Mouse (Mus musculus) forebrain, embryonic 10.5 days (tissue): ENCODE results near the gene Gm7544. TPM values are rescaled to one million over a fixed set of nuclear protein-coding genes. Genes with fewer than 3 reads are reported as not detected.
"Not testable (repeated sequence)": the region's sequence is repeated elsewhere in the genome, so short reads cannot be mapped to it uniquely, and the experiment has no call there.

ENCODE experiments used
- DNase-seq: peaks from one replicate; pipeline ENCODE4 v3.0.0-alpha.2; 2017; ENCODE audit warnings: low spot score; ENCODE audit errors: extremely low spot score
- H3K27ac ChIP-seq: fragments of 300-500 bp; sonication (generic); 2 replicates; pipeline ENCODE4 v1.5.1; 2016; ENCODE audit warnings: mild to moderate bottlenecking
- H3K27me3 ChIP-seq: fragments of 300-500 bp; sonication (generic); 2 replicates; pipeline ENCODE4 v1.6.1; 2016; ENCODE audit warnings: mild to moderate bottlenecking; ENCODE audit not compliant: poor library complexity, severe bottlenecking
- H3K36me3 ChIP-seq: fragments of 300-500 bp; sonication (generic); replicated peaks from 2 replicates; pipeline ENCODE4 v1.6.1; 2016; ENCODE audit warnings: mild to moderate bottlenecking, moderate library complexity
- H3K4me1 ChIP-seq: fragments of 300-500 bp; sonication (generic); 2 replicates; pipeline ENCODE4 v1.6.1; 2016
- H3K4me3 ChIP-seq: fragments of 300-500 bp; sonication (generic); 2 replicates; pipeline ENCODE4 v1.5.1; 2016; ENCODE audit warnings: mild to moderate bottlenecking, moderate library complexity
- H3K9me3 ChIP-seq: fragments of 300-500 bp; sonication (generic); 2 replicates; pipeline ENCODE4 v1.6.1; 2016; ENCODE audit warnings: mild to moderate bottlenecking, moderate library complexity
- WGBS: fragments of 180-500 bp; shearing (Covaris S2); methylation state at CpG from one replicate; pipeline ENCODE4 v1.1.7; 2016; 5-methylcytosine and 5-hydroxymethylcytosine counted together
- polyA plus RNA-seq: library from polyadenylated mRNA; unstranded; fragments of >200 nt; fragmentation: Nextera tagmentation; extraction: Ambion mirVana; gene quantifications from 2 replicates; pipeline ENCODE4 v1.2.1, GENCODE M21; 2016

Gm7544 gene
- not detected in 2 replicates for polyA plus RNA-seq

GRCm38 (mm10) chr1:82955913-82956312 lies at the start of gene Gm7544:
Gene Gm7544 (minus strand): TSS chr1:82956013.
- H3K36me3 ChIP-seq, H3K4me1 ChIP-seq, H3K27ac ChIP-seq, DNase-seq, H3K9me3 ChIP-seq, H3K4me3 ChIP-seq, H3K27me3 ChIP-seq: not testable (repeated sequence)

DNA sequence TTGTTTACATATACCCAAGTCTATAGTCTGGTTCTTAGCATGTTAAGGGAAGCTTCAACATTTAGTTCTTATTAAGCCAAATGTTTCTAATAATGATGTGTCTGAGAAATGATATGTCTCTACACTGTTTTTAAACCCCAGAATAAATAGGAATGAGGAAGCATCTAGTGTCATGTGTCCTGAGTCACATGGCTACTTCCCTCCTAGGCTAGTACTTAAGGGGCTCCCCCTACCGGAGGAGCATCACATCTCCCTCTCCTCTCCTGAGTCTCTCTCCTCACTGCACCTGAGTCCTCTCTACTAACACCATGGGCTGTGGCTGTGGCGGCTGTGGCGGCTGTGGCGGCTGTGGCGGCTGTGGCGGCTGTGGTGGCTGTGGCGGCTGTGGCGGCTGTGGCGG lies 44.5 kb upstream of the Gm7544 start, which contains the start of gene Gm47959:
TSS of gene Gm47959 (plus strand) at position 243 of the 400 bp plus-strand sequence.
- not testable (repeated sequence) for H3K36me3 ChIP-seq, H3K27ac ChIP-seq, DNase-seq, H3K4me1 ChIP-seq, H3K27me3 ChIP-seq, H3K9me3 ChIP-seq, H3K4me3 ChIP-seq
- 96% methylated on average over 9 of the region's 9 CpGs for WGBS

- H3K27ac ChIP-seq = no peak overlapping the region
- no peaks in the 10 kb centered on the region for H3K9me3 ChIP-seq
- no peaks in the 10 kb centered on the region for H3K36me3 ChIP-seq
- WGBS = 92% methylated on average over 3 of the region's 3 CpGs
- no peak for DNase-seq
- no peak overlapping the region for H3K4me3 ChIP-seq
- no peaks in the 10 kb centered on the region for H3K4me1 ChIP-seq
- no peaks in the 10 kb centered on the region for H3K27me3 ChIP-seq
Observed at GRCm38 (mm10) chr1:82993947-82994346, 38.1 kb upstream of the Gm7544 start.

GRCm38 (mm10) chr1:82992093-82992492 lies 36.3 kb upstream of the Gm7544 start:
- no peaks in the 10 kb centered on the region for H3K27me3 ChIP-seq
- no peaks in the 10 kb centered on the region for H3K4me1 ChIP-seq
- H3K36me3 ChIP-seq = no peaks in the 10 kb centered on the region
- DNase-seq = no peak
- H3K9me3 ChIP-seq = no peaks in the 10 kb centered on the region
- H3K4me3 ChIP-seq = no peak overlapping the region
- 90% methylated on average over 6 of the region's 6 CpGs for WGBS
- no peak overlapping the region for H3K27ac ChIP-seq

DNA sequence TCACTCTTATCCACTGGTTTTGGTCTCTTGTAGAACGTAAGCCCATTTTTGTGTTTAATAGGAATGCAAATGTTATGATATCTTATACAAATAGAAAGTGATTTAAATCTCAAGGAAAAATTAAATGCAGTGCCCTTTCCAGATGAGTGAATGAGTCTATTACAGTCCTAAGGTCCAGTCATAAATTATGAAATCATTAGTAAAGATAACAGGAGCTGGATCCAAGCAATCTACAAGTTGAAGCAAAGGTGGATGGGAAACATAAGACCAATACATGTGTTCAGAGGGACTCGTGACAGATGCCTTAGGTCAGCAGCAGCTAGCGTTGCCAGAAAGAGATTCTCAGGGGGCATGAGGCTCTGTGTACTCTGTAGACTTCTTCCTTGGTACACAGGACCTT lies 35.8 kb upstream of the Gm7544 start:
- no peak overlapping the region for H3K4me3 ChIP-seq
- DNase-seq = no peak
- no peaks in the 10 kb centered on the region for H3K36me3 ChIP-seq
- no peaks in the 10 kb centered on the region for H3K9me3 ChIP-seq
- 85% methylated on average over 3 of the region's 3 CpGs for WGBS
- no peaks in the 10 kb centered on the region for H3K4me1 ChIP-seq
- no peak overlapping the region for H3K27ac ChIP-seq
- no peaks in the 10 kb centered on the region for H3K27me3 ChIP-seq

DNA sequence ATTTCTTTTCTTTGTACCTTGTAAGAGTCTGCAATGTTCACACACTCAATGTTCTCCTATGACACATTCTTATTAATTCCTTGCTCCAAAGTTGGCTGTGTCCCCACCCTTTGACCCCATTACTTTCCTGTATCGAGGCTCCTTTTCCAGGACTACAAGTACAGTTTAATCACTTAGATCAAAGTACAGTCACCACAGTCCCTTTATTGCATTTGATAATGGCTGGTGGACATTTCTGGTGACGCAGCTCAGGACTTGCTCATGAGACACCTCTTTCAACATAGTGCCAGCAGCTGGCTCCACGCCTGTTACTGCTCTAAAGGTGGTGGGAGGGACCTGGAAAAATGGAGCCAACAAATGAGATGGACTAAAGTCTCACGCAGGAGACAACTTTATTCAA lies 35.2 kb upstream of the Gm7544 start:
- H3K27me3 ChIP-seq = no peaks in the 10 kb centered on the region
- no peak for DNase-seq
- no peaks in the 10 kb centered on the region for H3K9me3 ChIP-seq
- H3K4me3 ChIP-seq = no peak overlapping the region
- H3K4me1 ChIP-seq = no peaks in the 10 kb centered on the region
- H3K36me3 ChIP-seq = no peaks in the 10 kb centered on the region
- no peak overlapping the region for H3K27ac ChIP-seq
- 88% methylated on average over 4 of the region's 4 CpGs for WGBS

DNA sequence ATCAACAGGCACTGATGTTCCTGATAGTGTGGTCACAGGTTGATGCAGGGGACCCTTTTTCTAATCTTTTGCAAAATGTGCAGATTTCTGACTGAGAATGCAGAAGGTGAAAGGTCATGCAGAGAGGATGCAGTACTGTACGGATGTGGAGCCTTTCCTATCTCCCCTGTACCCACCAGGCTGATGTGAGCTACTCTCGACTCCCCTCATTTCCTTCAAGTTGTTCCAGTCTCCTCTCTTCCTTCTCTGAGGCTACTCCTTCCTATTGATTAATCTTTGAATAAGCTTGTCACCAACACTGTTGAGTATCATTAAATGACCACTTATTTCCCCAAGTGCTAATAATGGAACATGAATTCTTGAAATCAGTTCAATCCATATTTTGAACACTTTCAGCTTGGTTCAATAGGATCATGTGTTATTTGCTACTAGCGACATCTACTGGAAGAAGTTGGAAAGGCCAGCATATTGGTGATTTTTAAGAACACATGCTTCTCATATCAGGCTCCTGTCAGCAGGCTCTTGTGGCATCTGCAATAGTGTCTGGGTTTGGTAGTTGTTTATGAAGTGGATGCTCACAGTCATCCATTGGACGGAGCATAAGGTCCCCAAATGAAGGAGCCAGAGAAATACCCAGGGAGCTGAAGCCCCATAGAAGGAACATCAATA lies 31.9 kb upstream of the Gm7544 start:
- peaks cover 6% of the 10 kb centered on the region; the same call in 1 of the 2 replicates for H3K9me3 ChIP-seq
- no peaks in the 10 kb centered on the region for H3K36me3 ChIP-seq
- WGBS = 48% methylated on average over 4 of the region's 4 CpGs
- H3K27ac ChIP-seq = no peak overlapping the region
- no peak for DNase-seq
- H3K4me1 ChIP-seq = no peaks in the 10 kb centered on the region
- H3K4me3 ChIP-seq = no peak overlapping the region
- H3K27me3 ChIP-seq = no peaks in the 10 kb centered on the region

DNA sequence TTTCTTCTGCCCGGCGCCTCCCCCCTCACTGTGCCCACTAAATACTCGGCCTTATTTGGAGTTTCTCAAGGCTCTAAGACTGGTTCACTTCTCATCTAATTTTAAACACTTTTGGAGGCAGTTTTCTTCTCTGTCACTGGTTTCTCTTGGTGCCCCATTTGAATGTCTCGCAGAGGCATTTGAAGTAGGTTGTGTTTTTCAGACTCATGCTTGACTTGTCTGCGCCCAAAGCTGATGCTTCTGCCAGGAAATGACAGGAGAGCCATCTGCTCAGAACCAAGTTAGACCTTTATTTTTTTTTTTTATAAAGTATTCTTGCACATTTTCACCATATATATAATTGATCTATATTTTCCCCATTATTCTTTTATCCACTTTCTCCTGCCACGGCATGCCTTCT lies 30.9 kb upstream of the Gm7544 start:
- DNase-seq = no peak
- Histone ChIP-seq H3K36me3 (no peaks in the 10 kb centered on the region), H3K27ac (no peak overlapping the region), H3K9me3 (peaks cover 6% of the 10 kb centered on the region; the same call in 1 of the 2 replicates), H3K4me3 (no peak overlapping the region), H3K27me3 (no peaks in the 10 kb centered on the region), H3K4me1 (no peaks in the 10 kb centered on the region)
- WGBS = 93% methylated on average over 6 of the region's 6 CpGs

GRCm38 (mm10) chr1:82977840-82978239 lies 22.0 kb upstream of the Gm7544 start:
- H3K9me3 ChIP-seq = no peaks in the 10 kb centered on the region
- DNase-seq = no peak
- no peak overlapping the region for H3K27ac ChIP-seq
- H3K4me3 ChIP-seq = no peak overlapping the region
- no peaks in the 10 kb centered on the region for H3K4me1 ChIP-seq
- no peaks in the 10 kb centered on the region for H3K27me3 ChIP-seq
- no peaks in the 10 kb centered on the region for H3K36me3 ChIP-seq

GRCm38 (mm10) chr1:82975750-82976149 lies 19.9 kb upstream of the Gm7544 start:
- H3K9me3 ChIP-seq = no peaks in the 10 kb centered on the region
- WGBS = 82% methylated on average over 5 of the region's 5 CpGs
- no peaks in the 10 kb centered on the region for H3K27me3 ChIP-seq
- no peaks in the 10 kb centered on the region for H3K4me1 ChIP-seq
- DNase-seq = no peak
- H3K4me3 ChIP-seq = no peak overlapping the region
- H3K27ac ChIP-seq = no peak overlapping the region
- H3K36me3 ChIP-seq = no peaks in the 10 kb centered on the region

GRCm38 (mm10) chr1:82974342-82974741 lies 18.5 kb upstream of the Gm7544 start:
- no peaks in the 10 kb centered on the region for H3K9me3 ChIP-seq
- WGBS = 93% methylated on average over 9 of the region's 9 CpGs
- no peaks in the 10 kb centered on the region for H3K27me3 ChIP-seq
- H3K4me3 ChIP-seq = no peak overlapping the region
- no peaks in the 10 kb centered on the region for H3K4me1 ChIP-seq
- no peaks in the 10 kb centered on the region for H3K36me3 ChIP-seq
- no peak for DNase-seq
- H3K27ac ChIP-seq = no peak overlapping the region

DNA sequence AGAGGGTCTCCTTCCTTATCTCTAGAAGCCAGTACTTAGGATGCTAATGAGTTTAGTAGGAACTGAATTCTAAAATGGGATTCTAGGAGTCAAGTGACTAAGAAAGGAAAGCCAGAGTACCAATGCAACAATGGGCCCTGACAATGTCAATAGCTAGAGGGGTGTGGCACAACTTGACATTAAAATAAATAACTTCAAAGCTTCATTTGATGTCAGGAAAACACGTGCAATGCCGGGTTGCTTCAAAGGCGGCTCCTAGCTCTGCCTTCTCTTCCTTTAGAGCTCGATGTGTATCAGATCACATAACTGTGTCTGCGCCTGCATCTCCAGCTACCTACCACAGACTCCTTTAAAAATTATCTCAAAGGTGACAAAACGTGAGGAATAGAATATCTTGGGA lies 18.1 kb upstream of the Gm7544 start:
- WGBS = 83% methylated on average over 6 of the region's 6 CpGs
- Histone ChIP-seq H3K9me3 (no peaks in the 10 kb centered on the region), H3K27me3 (no peaks in the 10 kb centered on the region), H3K4me1 (no peaks in the 10 kb centered on the region), H3K4me3 (no peak overlapping the region), H3K36me3 (no peaks in the 10 kb centered on the region), H3K27ac (no peak overlapping the region)
- DNase-seq = no peak

- Histone ChIP-seq H3K27ac (no peak overlapping the region), H3K9me3 (no peaks in the 10 kb centered on the region), H3K36me3 (no peaks in the 10 kb centered on the region), H3K4me1 (no peaks in the 10 kb centered on the region), H3K4me3 (no peak overlapping the region), H3K27me3 (no peaks in the 10 kb centered on the region)
- 85% methylated on average over 1 of the region's 1 CpGs for WGBS
- DNase-seq = no peak
Observed at GRCm38 (mm10) chr1:82973244-82973643, 17.4 kb upstream of the Gm7544 start.

- 59% methylated on average over 4 of the region's 4 CpGs for WGBS
- no peak overlapping the region for H3K27ac ChIP-seq
- no peaks in the 10 kb centered on the region for H3K4me1 ChIP-seq
- no peak overlapping the region for H3K4me3 ChIP-seq
- no peak for DNase-seq
- H3K36me3 ChIP-seq = no peaks in the 10 kb centered on the region
- no peaks in the 10 kb centered on the region for H3K9me3 ChIP-seq
- no peaks in the 10 kb centered on the region for H3K27me3 ChIP-seq
Observed at GRCm38 (mm10) chr1:82972046-82972445, 16.2 kb upstream of the Gm7544 start.
